Mouse (Mus musculus) heart, adult 8-10 months (tissue): ENCODE results near the gene B9d2. TPM values are rescaled to one million over a fixed set of nuclear protein-coding genes. Genes with fewer than 3 reads are reported as not detected.
"Not testable (repeated sequence)": the region's sequence is repeated elsewhere in the genome, so short reads cannot be mapped to it uniquely, and the experiment has no call there.

Experiments used
- DNase-seq: peaks from one replicate; pipeline ENCODE4 v3.0.0; 2022; ENCODE audit warnings: low spot score
- total RNA-seq, 4 experiments: library from RNA; stranded (reverse); gene quantifications; 2 replicates each; pipeline ENCODE4 v1.2.4; 2022

B9d2 gene
- total RNA-seq, 4 experiments from 2014 or later, result 10.1 to 12.8 (median 11.9) TPM

DNA sequence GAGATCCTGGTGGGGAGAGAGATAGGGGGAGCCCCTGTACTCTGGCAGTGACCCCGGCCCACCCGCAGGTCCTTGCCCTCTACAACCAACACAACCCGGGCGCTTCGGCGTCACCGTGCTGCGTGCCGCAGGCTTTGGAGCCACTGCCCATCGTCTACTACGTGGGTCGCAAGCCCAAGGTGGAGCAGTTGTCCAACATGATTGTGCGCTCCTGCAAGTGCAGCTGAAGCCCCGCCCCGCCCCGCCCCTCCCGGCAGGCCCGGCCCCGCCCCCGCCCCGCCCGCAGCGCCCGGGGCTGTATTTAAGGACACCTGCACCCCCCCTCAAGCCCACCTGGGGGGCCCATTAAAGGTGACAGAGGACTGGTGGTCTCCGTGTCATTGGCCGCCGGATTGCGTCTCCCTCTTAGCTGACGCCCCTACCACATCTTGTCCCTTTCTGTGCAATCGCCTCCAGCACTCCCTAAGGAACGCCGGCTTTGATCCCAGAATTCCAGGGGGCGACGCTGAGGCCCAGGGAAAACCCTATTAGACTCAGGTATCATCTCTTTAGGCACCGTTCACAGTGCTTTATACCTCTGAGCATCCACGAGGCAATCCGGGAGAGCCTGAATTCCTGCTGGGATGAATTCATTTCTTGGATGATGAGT lies 24.3 kb downstream of the B9d2 start:
- no peak for DNase-seq

DNA sequence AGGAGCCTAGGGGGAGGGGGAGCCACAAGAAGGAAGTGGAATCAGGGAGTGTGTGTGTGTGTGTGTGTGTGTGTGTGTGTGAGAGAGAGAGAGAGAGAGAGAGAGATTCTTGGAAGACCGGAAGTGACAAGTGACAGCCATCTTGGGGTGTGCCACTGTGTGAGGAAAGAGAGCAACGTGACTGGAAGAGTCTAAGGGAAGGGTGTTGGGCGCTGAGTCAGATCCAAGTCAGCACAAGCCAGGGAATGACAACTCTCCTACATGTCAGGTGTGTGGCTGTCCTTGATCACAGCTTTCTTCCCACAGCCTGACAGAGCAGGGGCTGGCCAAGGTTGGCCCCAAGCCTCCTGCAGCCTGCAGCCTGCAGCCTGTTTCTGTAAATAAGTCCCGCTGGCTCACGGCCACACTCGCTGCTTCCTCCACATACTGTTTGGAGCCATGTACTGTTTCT lies 25.2 kb downstream of the B9d2 start:
- DNase-seq, result peak; percentile 65

DNA sequence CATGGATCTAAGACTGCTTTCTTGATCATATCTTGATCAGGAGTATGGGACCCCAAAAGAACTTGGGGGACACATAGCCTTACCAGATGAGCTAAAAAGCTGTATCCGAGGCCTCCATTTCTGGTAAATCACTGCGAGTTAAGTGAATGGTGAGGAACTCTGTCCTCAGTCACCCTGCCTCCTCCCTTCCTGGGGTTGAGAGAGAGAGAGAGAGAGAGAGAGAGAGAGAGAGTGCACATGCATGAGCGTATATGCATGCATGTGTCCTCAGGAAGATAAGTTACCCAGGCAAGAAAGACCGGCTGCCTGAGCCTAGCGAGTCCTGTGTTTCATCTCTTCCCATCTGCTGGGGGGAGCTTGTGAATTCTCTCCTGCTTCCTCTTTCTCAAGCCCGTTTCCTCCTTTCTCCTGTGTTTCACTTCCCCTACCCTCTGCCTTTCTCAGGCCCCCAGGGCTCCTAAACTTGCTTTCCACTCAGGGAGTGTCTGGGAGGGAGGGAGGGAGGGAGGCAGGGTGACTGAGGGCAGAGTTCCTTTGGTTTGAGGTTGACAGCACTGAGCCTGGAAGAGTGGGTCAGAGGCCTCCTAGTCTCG lies 26.1 kb downstream of the B9d2 start:
- peak; percentile 47 for DNase-seq

DNA sequence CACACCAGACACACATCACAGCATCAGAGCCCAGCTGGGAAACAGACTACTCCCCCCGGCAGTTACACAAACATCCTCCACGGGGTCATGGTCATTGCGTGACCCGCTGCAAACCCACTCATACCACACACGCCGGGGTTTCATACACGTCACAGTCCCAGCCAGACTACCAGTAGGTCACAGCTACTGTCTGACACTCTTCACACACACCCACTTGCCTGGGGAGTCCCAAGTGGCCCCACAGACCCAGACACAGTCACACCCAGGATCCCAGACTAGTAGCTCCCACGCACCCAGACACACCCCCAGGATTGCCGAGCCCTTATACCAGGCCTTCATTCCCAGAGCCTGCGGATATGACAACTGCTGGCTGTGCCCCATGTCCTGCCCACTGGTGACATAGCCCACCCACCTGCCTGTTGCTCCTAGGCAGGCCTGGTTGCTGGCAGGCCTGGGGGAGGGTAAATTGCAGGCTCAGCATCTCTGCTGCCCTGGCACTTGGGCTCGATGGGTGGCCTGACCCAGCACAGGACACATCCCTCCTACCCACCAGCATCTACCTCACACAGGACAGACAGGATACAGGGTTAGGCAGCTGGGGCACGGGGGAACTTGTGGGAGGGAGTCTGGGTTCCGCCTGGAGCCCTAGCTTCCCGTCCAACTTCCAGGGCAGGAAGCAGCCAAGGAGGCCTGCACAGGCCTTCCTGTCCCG lies 27.2 kb downstream of the B9d2 start:
- DNase-seq, result peak; percentile 79

DNA sequence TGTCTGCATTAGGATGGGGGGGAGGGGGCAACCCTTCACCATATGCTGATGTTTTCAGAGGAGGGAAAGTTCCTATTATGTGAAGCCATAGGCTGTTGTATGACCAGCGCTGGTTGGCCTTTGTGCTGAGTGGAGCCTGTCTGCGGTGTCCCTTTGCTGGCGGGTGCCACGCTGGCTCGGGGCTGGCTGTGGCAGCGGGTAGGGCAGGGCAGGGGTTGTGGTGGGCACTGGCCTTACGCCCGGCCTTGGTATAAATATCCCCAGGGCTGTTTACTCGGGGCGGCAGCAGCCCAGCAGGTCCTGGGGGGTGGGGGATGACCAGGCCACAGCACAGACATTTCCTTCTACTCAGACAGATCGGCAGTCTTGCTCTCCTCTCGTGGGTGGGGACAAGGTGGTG lies 29.4 kb downstream of the B9d2 start:
- DNase-seq, result no peak

DNA sequence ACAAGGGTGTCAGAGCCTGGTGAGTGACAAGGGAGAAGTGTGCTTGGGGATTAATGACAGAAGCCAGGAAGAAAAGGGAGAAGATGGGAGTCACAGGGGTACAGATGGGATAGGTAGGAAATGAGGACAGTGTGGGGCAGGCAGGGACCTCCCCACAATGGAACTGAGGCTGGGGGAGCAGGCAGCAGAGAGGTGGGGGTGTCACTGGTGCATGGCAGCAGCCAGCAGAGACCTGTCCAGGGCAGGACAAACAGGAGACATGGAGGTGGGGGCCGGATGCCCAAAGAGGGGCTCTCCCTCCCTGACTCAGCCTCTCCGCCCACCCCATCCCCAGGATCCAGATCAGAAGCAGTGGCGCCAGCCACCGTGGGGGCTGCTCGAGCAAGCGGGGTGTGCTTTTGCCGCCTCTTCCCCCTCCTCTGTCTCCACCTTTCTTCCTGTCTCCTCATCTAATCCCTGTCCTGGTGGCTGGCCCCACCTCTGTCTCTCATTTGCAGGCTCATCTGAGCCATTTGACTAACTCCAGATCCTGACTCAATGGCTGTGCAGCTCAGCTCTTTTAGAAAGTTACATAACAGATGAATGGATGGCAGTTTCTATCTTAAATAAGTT lies 30.0 kb downstream of the B9d2 start:
- no peak for DNase-seq

DNA sequence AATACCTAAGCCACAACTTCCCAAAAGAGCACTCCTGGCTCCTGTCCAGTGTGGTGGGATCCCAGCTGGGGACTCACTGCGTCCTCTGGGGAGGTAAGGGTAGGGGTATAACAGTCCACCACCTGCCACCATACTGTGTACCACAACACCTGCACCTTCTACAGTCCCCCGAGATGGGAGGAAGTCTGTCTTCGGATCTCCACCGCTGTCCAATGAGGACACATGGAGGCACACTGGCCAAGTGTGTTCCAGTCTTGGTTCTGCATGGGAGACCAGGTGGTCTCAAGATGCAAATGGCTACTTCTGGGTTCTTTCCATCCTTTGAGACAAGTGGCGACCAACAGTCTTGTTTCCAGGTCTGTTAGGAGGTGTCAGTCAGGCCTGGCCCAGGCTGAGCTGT lies 30.6 kb downstream of the B9d2 start:
- no peak for DNase-seq

DNA sequence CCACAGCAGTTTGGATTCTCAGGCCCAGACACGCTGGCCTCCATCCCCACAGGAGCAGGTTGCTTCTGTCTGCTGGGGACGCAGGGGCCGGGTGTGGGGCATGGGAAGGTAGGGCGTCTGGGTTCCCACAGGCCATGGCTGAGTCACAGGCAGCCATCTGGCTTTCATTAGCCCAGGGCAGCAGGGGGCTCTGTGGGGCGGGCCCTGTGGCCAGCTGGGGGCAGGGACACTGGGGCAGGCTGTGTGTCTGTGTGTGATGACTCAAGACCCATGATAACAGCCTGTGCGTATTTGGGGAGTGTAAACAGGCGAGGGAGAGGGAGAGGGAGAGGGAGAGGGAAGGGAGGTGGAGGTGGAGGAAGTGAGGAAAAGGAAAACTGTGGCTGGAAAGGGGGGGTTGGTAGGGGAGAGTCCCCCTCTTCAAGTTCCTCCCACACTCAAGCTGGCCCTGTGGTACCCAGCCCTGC lies 31.2 kb downstream of the B9d2 start:
- DNase-seq, result no peak

DNA sequence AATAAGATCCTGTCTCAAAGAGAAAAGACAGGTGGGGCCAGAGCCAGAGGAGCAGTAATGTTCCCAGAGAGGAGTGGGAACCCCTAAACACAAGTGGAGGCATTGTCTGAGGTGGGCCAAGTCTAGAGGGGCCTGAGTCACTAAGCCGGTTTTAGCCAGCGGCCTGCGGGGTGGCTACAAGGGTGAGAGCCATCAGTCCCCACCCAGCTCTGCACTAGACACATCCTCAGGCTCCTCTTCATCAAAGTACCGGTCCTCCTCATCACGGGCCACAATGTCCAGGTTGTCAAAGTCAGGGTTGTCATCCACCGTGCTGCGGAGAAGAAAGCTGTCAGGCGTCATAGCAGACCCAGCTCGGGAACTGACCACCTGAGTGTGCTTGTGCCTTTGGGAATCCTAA lies 32.2 kb downstream of the B9d2 start:
- no peak for DNase-seq

DNA sequence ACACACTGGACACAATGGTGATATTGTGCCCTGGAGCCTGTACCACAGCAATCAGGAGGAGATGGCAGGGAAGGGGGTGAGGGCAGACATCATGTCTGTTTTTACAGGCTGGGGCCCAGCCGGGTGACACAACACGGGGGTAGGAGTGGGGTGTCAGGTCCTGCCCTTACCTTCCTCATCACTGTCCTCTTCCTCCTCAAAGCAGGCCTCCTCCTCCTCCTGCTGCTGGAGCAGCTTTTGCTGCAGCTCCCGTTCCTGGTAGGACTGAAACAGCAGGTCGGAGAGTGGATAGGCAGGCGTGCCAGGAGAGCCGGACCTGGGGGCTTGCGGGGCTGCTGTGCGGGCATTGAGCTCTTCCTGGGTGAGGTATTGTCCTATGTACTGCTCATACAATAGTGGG lies 34.0 kb downstream of the B9d2 start:
- DNase-seq, result no peak

DNA sequence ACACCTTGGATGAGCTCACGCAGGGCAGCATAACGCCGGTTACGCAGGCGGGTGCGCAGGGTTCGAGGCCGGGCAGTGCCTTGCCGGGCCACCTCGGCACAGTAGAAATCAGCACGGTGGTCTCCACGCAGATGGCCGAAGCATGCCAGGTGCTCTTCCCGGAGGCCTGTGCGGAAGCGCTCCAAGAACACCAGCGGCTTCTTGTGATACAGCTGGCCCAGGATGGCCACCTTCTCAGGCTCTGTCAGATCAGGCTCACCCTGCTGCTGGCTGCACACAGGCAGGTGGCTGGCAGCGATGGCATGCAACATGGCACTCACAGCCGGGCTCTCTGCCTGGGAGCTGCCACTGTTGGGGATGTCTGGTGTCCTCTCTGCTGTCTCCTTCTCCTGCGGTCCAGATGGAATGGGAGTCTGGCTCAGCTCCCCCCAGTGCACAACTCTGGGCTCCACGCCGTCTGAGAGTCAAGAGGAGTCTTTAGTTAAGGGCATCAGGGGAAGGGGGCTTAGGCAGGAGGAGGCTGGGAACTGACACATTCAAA lies 35.2 kb downstream of the B9d2 start:
- no peak for DNase-seq

DNA sequence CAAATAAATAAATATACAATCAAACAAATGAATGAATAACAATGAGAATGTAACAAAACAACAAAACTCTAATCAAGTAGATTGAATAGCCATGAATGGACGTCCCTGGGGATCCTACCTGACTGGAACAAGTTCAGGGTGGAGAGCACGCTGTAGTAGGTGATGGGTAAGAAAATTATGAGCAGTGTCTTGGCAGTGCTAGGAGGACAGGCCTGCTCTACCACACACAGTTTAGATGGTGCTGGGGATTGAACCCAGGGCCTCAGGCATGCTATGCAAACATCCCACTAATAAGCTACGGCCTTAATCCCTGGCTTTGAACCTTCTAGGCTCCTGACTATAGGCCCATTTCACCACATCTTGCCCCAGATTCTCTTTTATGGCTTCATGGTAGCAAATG lies 36.9 kb downstream of the B9d2 start:
- DNase-seq, result no peak

DNA sequence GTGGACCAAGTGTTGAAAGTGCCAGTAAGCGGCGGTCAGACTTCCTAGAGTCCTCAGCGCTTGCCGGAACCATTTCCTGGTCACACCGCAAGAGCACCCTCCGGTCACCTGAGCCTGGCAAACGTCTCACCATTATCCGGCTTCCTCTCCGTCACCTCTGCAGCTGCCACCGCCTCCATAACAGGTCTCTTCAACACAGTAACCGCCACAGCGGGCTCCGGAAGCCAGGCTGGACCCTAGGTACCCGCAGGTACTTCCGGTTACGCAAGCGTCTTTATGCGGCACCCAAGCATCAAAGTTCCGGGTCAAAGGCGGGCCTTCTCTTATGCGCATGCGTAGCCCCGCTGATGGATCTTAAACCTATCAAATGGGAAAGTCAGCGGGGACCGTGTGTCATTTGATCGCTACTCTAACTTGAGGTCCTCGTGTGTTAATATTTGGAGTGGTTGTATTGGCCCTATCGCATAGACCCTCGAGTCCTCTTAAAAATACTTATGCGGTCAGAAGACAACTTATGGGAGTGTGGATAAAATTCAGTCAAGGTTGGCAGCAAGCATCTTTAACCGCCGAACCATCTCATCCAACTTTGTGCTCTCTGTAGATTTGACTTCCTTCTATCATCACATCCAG lies 38.3 kb downstream of the B9d2 start, which contains the start of gene Ccdc97:
Gene Ccdc97, minus strand, starts transcription at position 301 of the 630 bp plus-strand sequence.
- DNase-seq, result peak; percentile 96

DNA sequence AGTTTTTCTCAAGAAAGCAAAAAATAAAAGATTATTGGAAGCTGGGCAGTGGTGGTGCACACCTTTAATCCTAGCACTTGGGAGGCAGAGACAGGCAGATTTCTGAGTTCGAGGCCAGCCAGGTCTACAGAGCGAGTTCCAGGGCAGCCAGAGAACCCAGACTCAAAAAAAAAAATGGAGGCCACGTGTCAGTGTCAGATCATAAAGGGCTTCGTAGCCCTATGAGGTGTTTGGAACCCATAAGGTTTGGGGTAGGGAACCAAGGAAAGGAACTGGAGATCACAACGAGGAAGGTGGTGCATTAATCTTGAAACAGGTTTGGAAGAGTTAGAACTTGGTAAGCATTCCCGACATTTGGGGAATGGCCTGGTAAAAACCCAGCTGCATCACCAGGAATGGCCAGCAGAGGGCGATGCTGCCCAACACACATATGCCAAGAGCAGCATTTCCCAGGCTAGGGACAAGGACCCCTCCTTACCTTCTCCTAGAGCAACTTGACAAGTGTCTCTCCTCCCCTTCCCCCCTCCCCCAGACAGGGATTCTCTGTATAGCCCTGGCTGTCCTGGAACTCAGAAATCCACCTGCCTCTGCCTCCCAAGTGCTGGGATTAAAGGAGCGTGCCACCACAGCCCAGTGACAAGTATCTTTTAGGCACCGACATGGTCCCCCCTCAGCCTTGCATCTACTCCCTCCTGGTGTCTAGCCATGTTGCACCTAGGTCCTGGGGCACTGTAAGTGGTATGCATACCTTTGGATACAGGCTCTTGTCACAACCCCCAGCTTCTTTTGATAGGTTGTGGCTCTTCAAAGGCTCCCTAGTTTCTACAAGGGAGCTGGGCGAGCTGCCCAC lies 39.4 kb downstream of the B9d2 start:
- peak; percentile 83 for DNase-seq

DNA sequence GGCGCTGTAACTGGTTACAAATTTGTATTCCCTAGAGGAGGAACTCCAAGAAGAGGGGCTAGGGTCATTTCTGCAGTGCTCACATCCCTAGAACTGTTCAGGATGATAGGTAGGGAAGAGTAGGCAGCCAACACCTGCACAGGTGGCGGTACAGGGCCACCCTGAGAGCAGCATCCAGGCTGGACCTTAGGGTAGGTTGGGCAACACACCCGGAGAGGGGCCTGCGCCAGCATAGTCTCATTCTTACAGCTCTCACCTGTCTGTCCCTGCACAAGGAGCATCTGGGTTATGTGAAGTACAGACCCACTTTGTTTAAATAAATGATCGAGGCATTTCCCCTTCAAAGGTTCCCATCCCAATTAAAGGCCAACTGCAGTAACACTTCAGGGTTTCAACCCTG lies 40.2 kb downstream of the B9d2 start:
- no peak for DNase-seq

DNA sequence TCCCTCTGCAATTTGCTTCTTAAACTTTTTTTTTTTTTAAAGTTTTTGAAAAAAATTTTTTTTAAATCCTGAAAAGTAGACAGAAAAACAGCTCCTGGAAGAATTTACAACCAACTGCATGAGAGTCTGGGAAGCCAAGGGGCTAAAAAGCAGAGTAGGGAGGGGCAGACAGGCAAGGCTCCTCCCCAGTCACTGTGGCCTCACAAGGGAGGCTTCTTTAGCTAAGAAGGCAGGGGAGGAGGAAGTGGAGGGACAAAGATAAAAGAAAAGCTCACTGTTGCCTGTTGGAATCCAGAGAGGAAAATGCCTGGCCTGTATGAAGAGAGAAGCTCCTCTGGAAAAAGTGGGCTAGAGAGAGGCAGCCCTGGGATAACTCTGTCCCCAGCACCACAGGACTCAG lies 41.2 kb downstream of the B9d2 start:
- DNase-seq, result not testable (repeated sequence)

DNA sequence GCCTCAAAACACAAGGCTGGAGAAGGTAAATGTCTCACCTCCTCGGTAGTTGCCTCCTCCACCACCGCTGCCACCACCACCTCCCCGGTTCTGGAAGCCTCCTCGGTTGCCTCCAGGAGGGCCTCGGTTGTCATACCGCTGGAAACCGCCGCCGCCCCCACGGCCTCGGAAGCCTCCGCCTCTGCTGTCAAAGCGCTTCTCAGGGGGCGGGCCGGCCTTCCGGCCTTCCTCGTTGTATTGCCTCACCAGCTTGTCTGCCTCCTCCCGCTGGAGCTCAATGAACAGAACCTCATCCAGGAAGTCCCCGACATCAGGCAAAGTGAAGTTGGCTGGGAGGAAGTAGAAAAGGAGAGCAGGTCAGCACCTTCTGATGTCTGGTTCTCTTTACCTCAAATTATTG lies 45.3 kb downstream of the B9d2 start:
- no peak for DNase-seq

DNA sequence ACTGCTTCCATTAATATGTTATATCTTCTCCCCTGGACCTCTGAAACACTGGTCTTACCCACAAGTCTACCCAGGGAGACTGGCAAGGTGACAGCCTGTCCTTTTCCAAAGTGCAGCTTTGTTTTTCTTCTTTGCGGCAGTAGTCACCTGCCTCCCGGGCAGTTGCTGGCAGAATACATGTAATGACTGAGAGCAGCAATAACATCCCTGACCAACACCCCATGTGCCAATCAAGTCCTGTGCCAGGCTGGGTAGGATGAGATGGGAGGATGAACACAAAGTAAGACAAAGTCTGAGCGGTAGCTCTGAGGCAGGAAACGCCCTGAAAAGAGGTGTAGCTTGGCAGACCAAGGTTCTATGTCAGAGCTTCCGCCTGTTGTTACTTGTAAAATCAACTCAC lies 47.2 kb downstream of the B9d2 start:
- DNase-seq, result no peak

DNA sequence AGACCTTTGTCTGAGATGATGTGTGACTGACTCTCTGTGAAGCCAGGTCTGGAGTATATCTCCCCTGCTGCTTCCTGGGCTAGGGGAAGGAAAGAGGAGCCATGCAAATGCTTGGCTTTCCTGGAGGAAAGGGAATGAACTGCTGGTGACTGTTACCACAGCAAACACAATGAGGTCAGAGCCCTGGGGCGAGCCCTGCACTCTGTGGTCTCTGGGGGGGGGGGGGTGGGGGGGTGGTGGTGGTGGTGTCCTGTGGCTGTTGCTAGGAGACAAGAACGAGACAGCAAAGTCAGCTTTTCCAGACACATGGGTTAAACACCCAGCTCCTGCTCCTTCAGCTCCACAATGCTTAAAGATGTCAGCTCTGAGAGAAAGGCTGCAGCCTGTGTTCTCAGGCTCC lies 48.8 kb downstream of the B9d2 start:
- no peak for DNase-seq

DNA sequence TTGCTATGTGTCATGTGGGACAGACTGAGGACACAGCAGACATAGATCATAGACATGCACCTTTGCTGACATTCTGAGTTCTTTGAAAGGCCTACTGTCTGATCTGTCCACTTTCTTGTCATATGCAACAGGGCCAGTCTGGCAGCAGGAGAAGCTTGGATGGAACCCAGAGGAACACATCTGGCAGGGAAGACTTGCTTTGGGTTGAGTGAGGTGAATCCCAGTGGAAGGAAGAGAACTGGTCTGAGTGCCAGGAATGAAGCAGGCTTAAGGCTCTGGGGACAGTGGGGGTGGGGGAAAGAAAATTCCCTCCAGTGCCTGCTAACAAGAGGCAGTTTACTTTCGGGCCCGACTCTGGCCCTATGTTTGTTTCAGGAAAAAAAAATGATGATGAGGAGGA lies 49.3 kb downstream of the B9d2 start:
- peak; percentile 77 for DNase-seq
